Mouse (Mus musculus) urinary bladder, postnatal 10 days (tissue): ENCODE results near the gene Chchd6.
A peak's percentile ranks its signal among the peaks of the same experiment; 100 is the strongest.

ENCODE experiments used
- DNase-seq: peaks from one replicate; pipeline ENCODE4 v3.0.0; 2022; ENCODE audit warnings: low spot score

Gene Chchd6

GRCm38 (mm10) chr6:89508725-89509124 lies 86.7 kb downstream of the Chchd6 start:
- no peak for DNase-seq

DNA sequence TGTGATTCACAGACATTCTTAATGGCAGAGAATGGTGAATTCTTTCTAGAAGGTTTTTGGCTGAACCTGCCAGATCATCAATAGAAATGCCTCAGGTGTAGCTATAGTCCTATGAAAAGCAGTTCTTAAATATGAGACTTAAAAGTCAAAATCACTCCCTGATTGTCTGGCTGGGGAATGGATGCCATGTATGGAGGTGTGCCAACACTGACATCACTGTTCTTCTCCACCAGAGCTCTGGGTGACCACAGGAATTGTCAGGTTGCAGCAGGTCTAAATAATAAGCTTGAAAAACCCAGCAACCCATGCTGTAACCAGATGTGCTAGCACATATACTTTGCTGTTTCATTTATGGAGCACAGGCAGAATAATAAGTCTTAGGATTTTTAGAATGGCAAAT lies 87.2 kb downstream of the Chchd6 start:
- DNase-seq = no peak

- no peak for DNase-seq
Measured at GRCm38 (mm10) chr6:89499961-89500360, 95.5 kb downstream of the Chchd6 start.

- no peak for DNase-seq
Measured at GRCm38 (mm10) chr6:89498764-89499516, 96.5 kb downstream of the Chchd6 start.

DNA sequence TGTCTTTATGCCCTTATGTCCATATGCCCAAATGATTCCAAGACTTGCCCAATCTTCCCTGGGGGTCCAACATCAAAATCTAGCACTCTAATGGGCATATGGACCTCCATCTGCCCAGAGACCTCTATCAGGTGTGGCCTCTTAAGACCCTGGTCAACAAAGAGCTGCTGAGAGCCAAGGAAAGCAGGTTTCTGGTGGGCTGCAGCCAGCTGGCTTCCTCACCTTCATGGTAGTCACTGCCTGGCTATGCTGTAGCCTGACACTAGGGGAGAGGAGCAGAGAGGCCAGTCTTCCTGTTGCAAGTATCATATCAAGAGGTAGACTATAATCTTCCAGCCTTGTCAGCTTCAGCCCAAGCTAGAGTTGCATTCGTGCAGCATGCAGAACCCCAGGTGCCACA lies 98.5 kb downstream of the Chchd6 start:
- DNase-seq = no peak

DNA sequence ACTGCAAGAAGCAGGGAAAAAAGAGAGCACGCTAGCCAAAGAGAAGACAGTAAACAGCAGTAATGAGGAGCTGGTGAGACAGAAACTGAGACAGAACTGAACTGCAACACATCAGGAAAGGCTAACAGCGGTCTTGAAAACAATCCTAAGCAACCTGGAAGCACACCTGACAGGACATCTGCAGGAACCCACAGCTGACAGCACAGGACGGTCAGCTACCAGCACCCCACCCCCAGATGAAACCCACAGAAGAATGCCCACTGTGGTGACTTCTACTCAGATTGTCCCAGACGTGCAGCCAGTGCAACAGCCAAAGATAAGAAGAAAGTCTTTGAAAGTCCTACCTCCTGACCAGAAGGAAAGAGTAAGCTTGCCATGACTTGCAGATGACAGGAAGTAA lies 103.1 kb downstream of the Chchd6 start:
- DNase-seq = no peak

DNA sequence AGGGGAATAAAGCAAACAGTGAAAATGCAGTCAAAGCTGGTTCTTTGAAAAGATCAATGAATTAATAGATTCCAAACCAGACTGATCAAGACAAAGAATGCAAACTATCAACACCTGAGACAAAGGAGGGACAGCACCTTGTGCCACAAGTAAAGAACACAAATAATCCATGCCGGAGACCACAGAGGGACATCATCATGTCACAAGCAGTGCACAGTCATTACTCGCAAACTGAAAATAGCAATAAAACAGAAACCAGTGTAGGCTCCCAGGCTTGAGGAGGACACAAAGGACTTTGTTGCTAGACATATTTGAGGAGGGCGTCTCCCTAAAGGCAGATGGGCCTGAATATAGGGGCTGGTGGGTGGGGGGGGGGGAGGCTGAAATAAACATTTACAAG lies 105.1 kb downstream of the Chchd6 start:
- DNase-seq = no peak

GRCm38 (mm10) chr6:89489533-89489932 lies 105.9 kb downstream of the Chchd6 start:
- DNase-seq = no peak

GRCm38 (mm10) chr6:89486055-89486454 lies 109.4 kb downstream of the Chchd6 start:
- DNase-seq = no peak

GRCm38 (mm10) chr6:89481192-89481591 lies 114.3 kb downstream of the Chchd6 start:
- DNase-seq = no peak

DNA sequence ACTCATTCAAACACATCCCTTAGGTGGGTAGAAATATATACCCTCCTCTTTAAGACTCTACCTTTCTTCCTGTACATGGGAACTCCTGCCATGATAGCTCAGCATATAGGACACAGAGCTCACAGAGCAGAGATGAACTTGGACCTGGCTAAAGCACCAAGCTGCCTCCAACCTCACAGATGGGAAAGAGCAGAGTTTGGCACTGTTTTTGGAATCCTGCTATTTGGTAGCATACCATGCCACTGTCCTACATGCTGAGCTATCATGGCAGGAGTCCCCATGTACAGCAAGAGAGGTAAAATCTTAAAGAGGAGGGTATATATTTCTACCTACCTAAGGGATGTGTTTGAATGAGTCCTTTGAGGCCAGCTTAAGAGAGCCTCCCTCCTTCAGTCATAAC lies 127.5 kb downstream of the Chchd6 start:
- DNase-seq = no peak

DNA sequence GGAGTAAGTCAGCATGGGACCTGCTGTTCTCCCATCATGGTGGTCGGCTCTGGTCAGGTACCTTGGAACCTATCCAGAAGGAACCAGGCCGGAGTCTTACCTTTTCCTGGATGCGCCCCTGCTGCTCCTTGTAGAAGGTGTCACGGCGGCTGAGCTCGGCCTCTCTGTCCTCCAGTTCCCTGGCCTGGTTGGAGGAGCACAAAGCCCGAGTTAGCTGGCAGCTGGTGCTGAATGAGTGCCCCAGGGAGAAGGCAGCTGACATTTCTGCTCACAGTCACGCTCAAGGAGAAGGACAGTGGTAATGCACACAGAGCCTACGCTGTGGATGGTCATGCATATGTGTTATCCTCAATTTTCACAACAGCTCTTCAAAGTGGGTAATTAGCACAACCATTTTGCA lies 128.2 kb downstream of the Chchd6 start:
- DNase-seq = no peak

GRCm38 (mm10) chr6:89466875-89467274 lies 128.6 kb downstream of the Chchd6 start:
- DNase-seq = no peak

DNA sequence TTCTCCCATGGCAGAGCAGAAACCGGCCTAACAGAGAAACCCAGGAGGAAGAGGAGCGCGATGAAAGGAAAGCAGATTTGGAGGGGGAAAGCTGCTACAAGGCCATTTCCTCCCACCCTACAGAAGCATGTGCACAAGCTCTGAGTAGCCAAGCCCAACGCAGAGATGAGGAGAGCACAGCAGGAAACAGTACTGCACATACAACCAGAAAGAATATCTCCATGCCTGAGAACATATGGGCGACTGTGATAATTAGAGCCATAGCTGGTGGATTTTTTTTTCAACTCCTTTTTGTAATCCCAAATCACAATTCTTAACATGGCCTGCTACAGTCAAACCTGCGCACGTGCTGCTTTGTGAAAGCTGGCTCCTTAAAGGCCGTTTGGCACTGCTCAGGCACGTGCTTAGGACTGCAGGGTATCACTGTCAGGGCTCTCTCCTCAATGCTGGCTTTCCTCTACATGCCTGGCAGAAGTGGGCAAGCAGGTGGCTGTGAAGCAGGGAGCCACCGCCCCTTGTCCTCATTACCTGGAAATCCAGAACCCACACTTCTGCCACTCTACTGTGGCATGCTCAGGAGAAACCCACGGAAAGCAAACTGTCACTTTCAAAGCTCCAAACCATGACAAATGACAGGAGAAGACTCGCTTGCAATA lies 129.3 kb downstream of the Chchd6 start:
- no peak for DNase-seq

DNA sequence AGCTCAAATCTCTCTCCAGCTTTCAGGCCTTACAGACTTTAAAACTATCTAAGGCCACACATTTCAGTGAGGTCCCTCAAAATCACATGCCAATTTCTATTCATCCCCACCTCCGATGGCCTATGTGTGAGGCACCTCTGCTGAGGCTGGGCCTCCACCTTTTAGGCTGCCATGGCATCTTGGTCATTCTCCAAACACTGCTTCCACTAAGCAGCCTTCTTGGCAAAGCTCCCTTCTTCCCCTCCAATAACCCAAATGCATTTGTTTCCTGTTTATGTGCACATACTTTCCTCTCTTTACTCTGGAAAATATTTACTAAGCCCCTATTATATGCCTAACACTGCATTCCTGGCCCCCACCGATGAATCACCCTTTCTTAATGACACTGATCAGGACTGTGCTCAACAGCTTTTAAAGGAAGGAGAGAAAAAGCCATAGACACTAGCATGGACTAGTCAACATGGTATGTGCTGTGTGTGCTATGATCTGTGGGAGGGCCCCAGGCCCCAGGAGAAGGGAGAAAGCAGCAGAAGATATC lies 133.2 kb downstream of the Chchd6 start:
- DNase-seq = no peak

GRCm38 (mm10) chr6:89461250-89462222 lies 133.9 kb downstream of the Chchd6 start:
- DNase-seq = no peak

GRCm38 (mm10) chr6:89459634-89460033 lies 135.8 kb downstream of the Chchd6 start:
- DNase-seq = no peak

GRCm38 (mm10) chr6:89457601-89458000 lies 137.9 kb downstream of the Chchd6 start:
- DNase-seq = no peak

GRCm38 (mm10) chr6:89456409-89456961 lies 139.0 kb downstream of the Chchd6 start:
- DNase-seq = no peak

DNA sequence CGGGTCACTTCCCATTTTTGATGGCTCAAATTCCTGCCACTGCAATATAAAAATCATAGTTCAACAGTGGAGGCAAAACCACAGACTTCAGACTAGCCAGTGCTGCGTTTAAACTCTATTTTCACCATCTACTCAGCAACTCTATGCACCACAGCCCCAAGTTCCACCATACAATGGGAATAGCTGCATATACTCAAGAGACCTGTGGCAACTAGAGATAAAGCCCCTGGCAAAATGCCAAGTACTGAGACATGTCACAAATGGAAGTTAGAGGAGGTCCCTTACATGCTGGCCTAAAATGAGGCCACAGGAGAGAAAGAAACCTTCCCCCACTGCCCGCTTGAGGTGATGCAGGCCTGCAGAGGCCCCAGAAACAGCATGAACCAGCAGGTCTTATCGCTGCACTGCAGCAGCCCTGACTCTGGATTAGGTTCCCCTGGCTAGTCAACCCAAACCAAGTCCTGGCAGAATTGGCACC lies 139.9 kb downstream of the Chchd6 start:
- peak; percentile 7 for DNase-seq

- no peak for DNase-seq
Measured at GRCm38 (mm10) chr6:89454437-89454836, 141.0 kb downstream of the Chchd6 start.
